8 mouse cellular contexts compared by ENCODE assay signal in genomic region chr11:89024181-89024881, GRCm38 (mm10). TPM values are rescaled to one million over a fixed set of nuclear protein-coding genes. Genes with fewer than 3 reads are reported as not detected.
DNase-seq lines count a peak whose midpoint lies in the region; ATAC-seq and TF ChIP-seq lines count a peak whose summit lies in the region.

No protein-coding gene starts in this region.

- H3K4me2 ChIP-seq in heart, embryonic 12.5 days, result no peak overlapping the region
- no peak overlapping the region for H3K4me2 ChIP-seq in kidney, embryonic 14.5 days (replicated peaks; ENCODE audit: low read depth, low read length)
- H3K4me2 ChIP-seq in stomach, embryonic 16.5 days (ENCODE audit: low read depth, low read length), result peak overlapping the region; percentile 31; the same call in 1 of the 2 replicates
- no peak overlapping the region for H3K4me2 ChIP-seq in forebrain, embryonic 16.5 days (ENCODE audit: low read length)

- H3K9me3 ChIP-seq in heart, embryonic 12.5 days (replicated peaks), result no peaks in the 10 kb centered on the region
- H3K9me3 ChIP-seq in kidney, embryonic 14.5 days (ENCODE audit: control insufficient read depth, low read length), result no peaks in the 10 kb centered on the region
- H3K9me3 ChIP-seq in stomach, embryonic 16.5 days (replicated peaks; ENCODE audit: control insufficient read depth, low read length), result no peaks in the 10 kb centered on the region
- H3K9me3 ChIP-seq in forebrain, embryonic 16.5 days (ENCODE audit: control insufficient read depth, low read length), result no peaks in the 10 kb centered on the region

- WGBS in cerebellum, adult 2 months, result 36% methylated on average over 11 of the region's 11 CpGs
- WGBS in heart, embryonic 12.5 days, result 49% methylated on average over 11 of the region's 11 CpGs
- 42% methylated on average over 11 of the region's 11 CpGs for WGBS in kidney, embryonic 14.5 days
- WGBS in stomach, embryonic 16.5 days, result 26% methylated on average over 11 of the region's 11 CpGs
- WGBS in forebrain, embryonic 16.5 days, result 62% methylated on average over 11 of the region's 11 CpGs

- ATAC-seq in heart, embryonic 12.5 days (ENCODE audit: insufficient number of reproducible peaks, low FRiP score), result peak; percentile 33
- ATAC-seq in kidney, embryonic 14.5 days (ENCODE audit: low FRiP score, low TSS enrichment), result peak; percentile 71
- peak; percentile 81 for ATAC-seq in stomach, embryonic 16.5 days (ENCODE audit: insufficient read depth, low FRiP score)
- ATAC-seq in forebrain, embryonic 16.5 days, result no peak

- no peaks in the 10 kb centered on the region for H3K36me3 ChIP-seq in heart, embryonic 12.5 days
- H3K36me3 ChIP-seq in kidney, embryonic 14.5 days (ENCODE audit: control insufficient read depth, insufficient read depth, low read length), result no peaks in the 10 kb centered on the region
- H3K36me3 ChIP-seq in stomach, embryonic 16.5 days (ENCODE audit: control insufficient read depth, insufficient read depth, low read length), result no peaks in the 10 kb centered on the region
- no peaks in the 10 kb centered on the region for H3K36me3 ChIP-seq in forebrain, embryonic 16.5 days (ENCODE audit: control insufficient read depth, insufficient read depth)

- H3K4me1 ChIP-seq in cerebellum, adult 2 months (ENCODE audit: control insufficient read depth, insufficient read depth, low read length), result no peaks in the 10 kb centered on the region
- peaks cover 68% of the 10 kb centered on the region for H3K4me1 ChIP-seq in heart, embryonic 12.5 days (replicated peaks)
- 0 out of 2 replicates have a peak, but pooled peaks cover 5% of the 10 kb centered on the region for H3K4me1 ChIP-seq in kidney, embryonic 14.5 days (ENCODE audit: control insufficient read depth, insufficient read depth, low read length)
- H3K4me1 ChIP-seq in stomach, embryonic 16.5 days (ENCODE audit: control insufficient read depth, insufficient read depth, low read length), result peaks cover 13% of the 10 kb centered on the region
- H3K4me1 ChIP-seq in forebrain, embryonic 16.5 days (replicated peaks; ENCODE audit: control insufficient read depth, insufficient read depth, low read length), result no peaks in the 10 kb centered on the region

- TF ChIP-seq CTCF in cerebellum, adult 2 months (IDR thresholded peaks at IDR 0.05; ENCODE audit: borderline replicate concordance, insufficient read depth, low read depth, low read length), result no peak

- no peaks in the 10 kb centered on the region for H3K27me3 ChIP-seq in cerebellum, adult 2 months (ENCODE audit: control insufficient read depth, insufficient read depth, low read length)
- H3K27me3 ChIP-seq in heart, embryonic 12.5 days (replicated peaks), result no peaks in the 10 kb centered on the region
- no peaks in the 10 kb centered on the region for H3K27me3 ChIP-seq in kidney, embryonic 14.5 days (ENCODE audit: control insufficient read depth, insufficient read depth, low read length)
- H3K27me3 ChIP-seq in stomach, embryonic 16.5 days (ENCODE audit: control insufficient read depth, insufficient read depth, low read length), result no peaks in the 10 kb centered on the region
- H3K27me3 ChIP-seq in forebrain, embryonic 16.5 days (replicated peaks; ENCODE audit: control insufficient read depth, insufficient read depth, low read length), result no peaks in the 10 kb centered on the region

- DNase-seq in 3T3-L1 (ENCODE audit: low read depth, low spot score), result peak; percentile 95
- DNase-seq in CD4-positive, CD25-positive, alpha-beta regulatory T cell, adult 2 months (ENCODE audit: low read depth, low spot score), result peak; percentile 87
- peak; percentile 44 to 56 for DNase-seq in cerebellum, adult 2 months
- peak; percentile 93 for DNase-seq in lung, postnatal 10 days

- no peak overlapping the region for H3K4me3 ChIP-seq in cerebellum, adult 2 months (replicated peaks; ENCODE audit: insufficient read depth, low read depth, low read length)
- H3K4me3 ChIP-seq in heart, embryonic 12.5 days, result no peak overlapping the region
- H3K4me3 ChIP-seq in kidney, embryonic 14.5 days (ENCODE audit: low read length), result no peak overlapping the region
- no peak overlapping the region for H3K4me3 ChIP-seq in stomach, embryonic 16.5 days (replicated peaks; ENCODE audit: low read length)
- H3K4me3 ChIP-seq in forebrain, embryonic 16.5 days (replicated peaks; ENCODE audit: low read length), result no peak overlapping the region

- no peak for TF ChIP-seq POLR2A in cerebellum, adult 2 months (IDR thresholded peaks at IDR 0.05; ENCODE audit: borderline replicate concordance, insufficient read depth, low read length)

- no peak overlapping the region for H3K9ac ChIP-seq in heart, embryonic 12.5 days
- no peak overlapping the region for H3K9ac ChIP-seq in kidney, embryonic 14.5 days (ENCODE audit: low read depth, low read length)
- H3K9ac ChIP-seq in stomach, embryonic 16.5 days (ENCODE audit: low read length), result no peak overlapping the region
- H3K9ac ChIP-seq in forebrain, embryonic 16.5 days (replicated peaks; ENCODE audit: low read depth, low read length), result no peak overlapping the region

- H3K27ac ChIP-seq in cerebellum, adult 2 months (ENCODE audit: insufficient read depth, low read length), result no peak overlapping the region
- H3K27ac ChIP-seq in heart, embryonic 12.5 days (ENCODE audit: poor library complexity, severe bottlenecking), result peak overlapping the region; percentile 65
- peak overlapping the region; percentile 73 for H3K27ac ChIP-seq in kidney, embryonic 14.5 days (ENCODE audit: low read depth, low read length)
- peak overlapping the region; percentile 85 for H3K27ac ChIP-seq in stomach, embryonic 16.5 days (ENCODE audit: low read length)
- H3K27ac ChIP-seq in forebrain, embryonic 16.5 days (ENCODE audit: low read length), result no peak overlapping the region

RNA-seq across cellular contexts. Expression of gene Trim25, which starts 25.2 kb away (rescaled TPM):
- polyA plus RNA-seq in cerebellum, adult 2 months (2012; rRNA removed), result 2.4 and 2.5 TPM in 2 replicates
- 15.2 and 15.3 TPM in 2 replicates for polyA plus RNA-seq in heart, embryonic 12.5 days (2016; fragmentation: Nextera tagmentation; extraction: Ambion mirVana)
- 11.5 and 13.2 TPM in 2 replicates for polyA plus RNA-seq in kidney, embryonic 14.5 days (2014; fragmentation: Nextera tagmentation; extraction: Ambion mirVana)
- polyA plus RNA-seq in stomach, embryonic 16.5 days (2015; fragmentation: Nextera tagmentation; extraction: Ambion mirVana), result 27.8 and 29.0 TPM in 2 replicates
- 3.7 and 3.8 TPM in 2 replicates for polyA plus RNA-seq in forebrain, embryonic 16.5 days (2015; fragmentation: Nextera tagmentation; extraction: Ambion mirVana)

RNA-seq across cellular contexts. Expression of gene Dgke, which starts 42.3 kb away (rescaled TPM):
- polyA plus RNA-seq in cerebellum, adult 2 months (2012; rRNA removed), result 34.0 and 39.5 TPM in 2 replicates
- 7.2 and 8.2 TPM in 2 replicates for polyA plus RNA-seq in heart, embryonic 12.5 days (2016; fragmentation: Nextera tagmentation; extraction: Ambion mirVana)
- polyA plus RNA-seq in kidney, embryonic 14.5 days (2014; fragmentation: Nextera tagmentation; extraction: Ambion mirVana), result 3.2 and 5.3 TPM in 2 replicates
- polyA plus RNA-seq in stomach, embryonic 16.5 days (2015; fragmentation: Nextera tagmentation; extraction: Ambion mirVana), result 3.2 and 3.6 TPM in 2 replicates
- 17.1 TPM in 2 replicates for polyA plus RNA-seq in forebrain, embryonic 16.5 days (2015; fragmentation: Nextera tagmentation; extraction: Ambion mirVana)

RNA-seq across cellular contexts. Expression of gene Gm525, which starts 49.3 kb away (rescaled TPM):
- 0.40 and 0.65 TPM in 2 replicates for polyA plus RNA-seq in cerebellum, adult 2 months (2012; rRNA removed)
- polyA plus RNA-seq in heart, embryonic 12.5 days (2016; fragmentation: Nextera tagmentation; extraction: Ambion mirVana), result not detected in 2 replicates
- not detected in 2 replicates for polyA plus RNA-seq in kidney, embryonic 14.5 days (2014; fragmentation: Nextera tagmentation; extraction: Ambion mirVana)
- polyA plus RNA-seq in stomach, embryonic 16.5 days (2015; fragmentation: Nextera tagmentation; extraction: Ambion mirVana), result 1.3 and 2.1 TPM in 2 replicates
- polyA plus RNA-seq in forebrain, embryonic 16.5 days (2015; fragmentation: Nextera tagmentation; extraction: Ambion mirVana), result not detected in 2 replicates

RNA-seq across cellular contexts. Expression of gene Coil, which starts 54.3 kb away (rescaled TPM):
- polyA plus RNA-seq in cerebellum, adult 2 months (2012; rRNA removed), result 22.3 and 23.5 TPM in 2 replicates
- polyA plus RNA-seq in heart, embryonic 12.5 days (2016; fragmentation: Nextera tagmentation; extraction: Ambion mirVana), result 15.5 and 16.1 TPM in 2 replicates
- polyA plus RNA-seq in kidney, embryonic 14.5 days (2014; fragmentation: Nextera tagmentation; extraction: Ambion mirVana), result 12.1 and 14.5 TPM in 2 replicates
- polyA plus RNA-seq in stomach, embryonic 16.5 days (2015; fragmentation: Nextera tagmentation; extraction: Ambion mirVana), result 10.1 and 10.7 TPM in 2 replicates
- polyA plus RNA-seq in forebrain, embryonic 16.5 days (2015; fragmentation: Nextera tagmentation; extraction: Ambion mirVana), result 27.1 and 28.1 TPM in 2 replicates

RNA-seq across cellular contexts. Expression of gene Elobl, which starts 57.6 kb away (rescaled TPM):
- not detected in 2 replicates for polyA plus RNA-seq in cerebellum, adult 2 months (2012; rRNA removed)
- not detected in 2 replicates for polyA plus RNA-seq in heart, embryonic 12.5 days (2016; fragmentation: Nextera tagmentation; extraction: Ambion mirVana)
- polyA plus RNA-seq in kidney, embryonic 14.5 days (2014; fragmentation: Nextera tagmentation; extraction: Ambion mirVana), result not detected in 2 replicates
- polyA plus RNA-seq in stomach, embryonic 16.5 days (2015; fragmentation: Nextera tagmentation; extraction: Ambion mirVana), result not detected in 2 replicates
- polyA plus RNA-seq in forebrain, embryonic 16.5 days (2015; fragmentation: Nextera tagmentation; extraction: Ambion mirVana), result not detected in 2 replicates

Comparison
In these comparisons a context has a peak if more than half of its experiments do, and no peak if none do; other contexts are left out.
1. H3K27ac ChIP-seq: peak in heart, embryonic 12.5 days (single experiment), kidney, embryonic 14.5 days (single experiment) and stomach, embryonic 16.5 days (single experiment); none in cerebellum, adult 2 months (single experiment) and forebrain, embryonic 16.5 days (single experiment).
2. Peak in every context shown above with its lines, with median percentiles within 50 percentile points of each other: DNase-seq.